Mouse (Mus musculus) cerebral cortex, adult 2 months (tissue): Measurements from ENCODE around the gene Slc9a4.

Experiments
- WGBS: fragments of 180-500 bp; shearing (Covaris S2); methylation state at CpG from one replicate; pipeline ENCODE4 v1.1.7; 2018; 5-methylcytosine and 5-hydroxymethylcytosine counted together

Gene Slc9a4

DNA sequence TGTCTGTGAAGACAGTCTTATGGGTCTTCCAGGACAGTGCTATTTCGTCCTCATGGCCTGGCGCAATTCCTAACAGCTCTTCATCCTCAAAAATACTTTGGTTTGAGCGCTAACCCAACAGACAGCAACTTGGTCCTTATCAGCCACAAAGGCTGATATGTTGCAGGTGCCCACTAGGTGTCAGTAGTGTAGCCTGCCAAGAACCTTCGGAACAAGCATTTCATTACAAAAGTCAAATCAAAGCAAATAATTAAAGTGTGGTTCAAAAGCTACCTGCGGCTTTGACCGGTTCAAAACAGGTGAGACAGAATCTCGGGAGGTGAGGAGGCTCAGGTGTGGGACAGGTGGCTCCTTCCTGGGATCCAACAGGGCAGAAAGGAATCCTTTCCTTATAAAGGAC lies at the start of gene Slc9a4:
TSS of gene Slc9a4 (plus strand) at position 298 of the 400 bp plus-strand sequence.
- WGBS: 9% methylated on average over 7 of the region's 7 CpGs

GRCm38 (mm10) chr1:40537577-40537976 lies 42.3 kb upstream of the Slc9a4 start:
- WGBS: 63% methylated on average over 5 of the region's 5 CpGs

- WGBS: 0% methylated on average over 2 of the region's 2 CpGs
These were observed 35.2 kb upstream of the Slc9a4 start for GRCm38 (mm10) chr1:40544650-40545049.

DNA sequence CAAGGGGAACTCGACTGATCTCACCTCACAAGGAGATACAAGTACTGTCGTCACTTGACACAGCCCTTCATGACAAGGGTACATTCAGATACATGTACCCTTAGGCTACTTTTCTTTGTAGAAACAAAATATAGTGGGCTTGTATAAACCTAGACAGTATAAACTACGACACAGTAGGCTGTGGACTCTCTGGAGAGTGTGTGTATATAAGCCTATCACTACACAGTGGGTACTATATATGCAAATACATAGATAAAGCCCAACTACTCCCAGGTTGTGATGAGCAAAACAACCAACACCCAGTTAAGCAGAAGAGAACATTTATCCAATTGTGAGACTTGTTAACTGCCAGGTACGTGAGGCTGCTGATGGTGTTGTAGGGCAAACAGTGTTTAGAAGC lies 33.2 kb upstream of the Slc9a4 start:
- WGBS: 90% methylated on average over 4 of the region's 4 CpGs

GRCm38 (mm10) chr1:40547064-40547572 lies 32.8 kb upstream of the Slc9a4 start:
- 70% methylated on average over 11 of the region's 11 CpGs for WGBS

- WGBS: 62% methylated on average over 10 of the region's 10 CpGs
These were observed 32.1 kb upstream of the Slc9a4 start for GRCm38 (mm10) chr1:40547762-40548161.

- 79% methylated on average over 4 of the region's 4 CpGs for WGBS
These were observed 10.5 kb upstream of the Slc9a4 start for GRCm38 (mm10) chr1:40569374-40569773.

DNA sequence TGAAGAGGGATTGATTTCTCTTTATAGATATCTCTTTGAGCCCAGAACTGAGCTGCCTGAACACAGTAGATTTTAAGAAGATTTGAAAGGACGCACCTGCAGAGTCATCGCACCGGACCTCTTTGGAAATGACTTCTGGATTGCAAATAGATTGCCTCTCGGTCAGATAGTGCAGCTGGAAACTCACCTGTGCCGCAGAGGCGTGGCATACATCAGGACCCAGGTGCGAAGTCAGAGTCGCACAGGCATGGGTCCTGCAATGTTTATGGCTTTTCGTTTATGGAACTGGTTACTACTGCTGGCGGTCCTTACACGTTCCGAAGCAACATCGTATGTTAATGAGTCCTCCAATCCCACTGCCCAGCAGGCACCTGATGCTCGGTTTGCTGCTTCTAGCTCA lies 388 bp downstream of the Slc9a4 start:
- 61% methylated on average over 14 of the region's 14 CpGs for WGBS

DNA sequence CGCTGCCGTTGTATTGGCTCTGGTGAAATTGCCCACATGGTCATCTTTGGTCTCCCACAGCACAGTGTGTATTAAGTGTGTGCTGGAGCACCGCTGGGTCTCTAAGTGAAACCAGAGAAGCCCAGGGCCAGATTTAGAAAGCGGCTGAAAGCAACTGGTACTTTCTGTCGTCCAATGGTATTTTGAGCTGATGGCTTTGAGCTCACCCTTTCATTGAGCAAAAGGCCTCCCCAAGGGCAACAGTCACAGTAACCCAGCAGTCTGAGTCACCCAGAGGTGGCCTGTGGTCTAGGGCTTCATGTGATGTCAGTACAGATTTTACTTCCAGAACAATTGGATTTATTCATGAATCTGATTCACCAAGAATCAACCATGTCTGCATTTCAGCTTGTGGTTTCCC lies 6.9 kb downstream of the Slc9a4 start:
- WGBS: 90% methylated on average over 5 of the region's 5 CpGs

- WGBS: 93% methylated on average over 4 of the region's 4 CpGs
These were observed 11.1 kb downstream of the Slc9a4 start for GRCm38 (mm10) chr1:40590931-40591330.

GRCm38 (mm10) chr1:40597822-40598221 lies 17.9 kb downstream of the Slc9a4 start:
- WGBS: 77% methylated on average over 5 of the region's 5 CpGs

- 60% methylated on average over 9 of the region's 9 CpGs for WGBS
These were observed 19.8 kb downstream of the Slc9a4 start for GRCm38 (mm10) chr1:40599661-40600060.

DNA sequence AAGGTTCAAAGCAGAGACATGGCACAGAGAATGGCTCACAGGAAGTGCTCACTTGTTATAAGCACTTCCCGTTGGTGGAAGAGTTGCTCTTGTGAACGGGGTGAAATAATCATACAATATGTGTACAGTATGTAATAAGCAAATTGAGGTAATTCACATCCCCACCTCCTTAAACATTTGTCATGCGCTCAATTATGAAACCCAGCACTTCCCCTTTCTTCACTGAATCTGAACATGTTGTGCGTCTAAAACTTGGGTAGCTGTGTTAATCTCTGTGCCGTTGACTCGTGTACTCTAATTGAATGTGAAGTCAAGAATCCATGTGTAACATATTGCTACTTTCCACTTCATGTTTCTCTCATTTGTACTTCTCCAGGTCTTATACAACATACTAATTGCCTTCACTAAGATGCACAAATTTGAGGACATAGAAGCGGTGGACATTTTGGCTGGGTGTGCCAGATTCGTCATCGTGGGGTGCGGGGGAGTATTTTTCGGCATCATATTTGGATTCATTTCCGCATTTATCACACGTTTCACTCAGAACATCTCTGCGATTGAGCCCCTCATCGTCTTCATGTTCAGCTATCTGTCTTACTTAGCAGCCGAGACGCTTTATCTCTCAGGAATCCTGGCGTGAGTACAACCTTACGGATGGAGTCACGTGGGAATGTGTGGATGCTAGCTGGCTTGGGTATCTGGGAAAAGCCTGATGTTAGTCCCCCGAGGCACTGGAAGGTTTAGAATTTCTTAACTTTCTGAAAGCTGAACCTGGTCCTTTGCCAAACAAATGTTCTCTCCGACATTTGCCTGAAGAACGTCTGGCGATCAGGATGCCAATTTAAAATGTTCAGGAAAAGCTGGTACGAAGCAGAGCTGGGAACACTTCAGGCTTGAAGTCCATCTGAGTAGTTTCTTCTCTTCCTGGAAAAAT lies 20.8 kb downstream of the Slc9a4 start:
- 44% methylated on average over 25 of the region's 25 CpGs for WGBS

- WGBS: 85% methylated on average over 3 of the region's 3 CpGs
These were observed 21.6 kb downstream of the Slc9a4 start for GRCm38 (mm10) chr1:40601461-40601860.

DNA sequence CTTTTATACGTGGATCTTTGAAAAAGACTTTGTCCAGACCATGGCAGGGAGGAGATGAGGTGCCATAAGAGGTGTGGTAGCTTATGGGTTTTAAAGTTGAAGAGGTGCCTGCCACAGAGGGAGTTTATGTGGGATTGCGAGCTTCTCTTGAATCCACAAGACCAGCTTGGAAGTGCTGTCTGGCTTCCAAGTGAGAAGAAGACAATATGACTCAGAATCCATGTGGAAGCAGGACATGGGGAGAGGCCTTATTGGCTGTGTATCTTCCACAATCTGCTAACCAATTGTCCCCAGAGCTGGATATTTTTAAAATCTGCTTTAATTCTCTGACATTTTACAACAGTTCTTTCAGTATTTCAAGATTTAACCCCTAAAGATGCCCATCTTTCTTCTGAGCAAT lies 33.3 kb downstream of the Slc9a4 start:
- WGBS: 76% methylated on average over 2 of the region's 2 CpGs

GRCm38 (mm10) chr1:40619093-40619492 lies 39.2 kb downstream of the Slc9a4 start:
- 77% methylated on average over 5 of the region's 5 CpGs for WGBS

DNA sequence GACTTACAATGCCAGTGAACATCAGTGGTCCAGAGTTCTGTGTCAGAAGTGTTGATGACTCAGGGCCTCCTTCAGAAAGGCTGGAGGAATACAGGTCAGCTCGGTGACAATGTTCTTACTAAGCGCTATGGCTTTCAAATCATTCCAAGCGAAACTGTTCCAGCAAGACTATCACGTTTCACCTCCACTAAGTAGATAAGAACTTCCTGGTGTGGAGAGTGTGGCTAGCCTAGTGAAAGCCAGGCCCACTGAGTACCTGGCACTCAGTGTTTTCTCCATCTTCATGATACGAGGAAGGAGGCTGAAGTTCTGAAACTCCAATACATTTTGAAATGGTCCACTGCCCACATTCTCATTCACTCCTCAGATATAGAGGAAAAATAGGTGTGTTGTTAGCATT lies 40.0 kb downstream of the Slc9a4 start:
- WGBS: 84% methylated on average over 5 of the region's 5 CpGs

- WGBS: 83% methylated on average over 3 of the region's 3 CpGs
These were observed 45.1 kb downstream of the Slc9a4 start for GRCm38 (mm10) chr1:40624954-40625353.

- WGBS: 88% methylated on average over 3 of the region's 3 CpGs
These were observed 48.6 kb downstream of the Slc9a4 start for GRCm38 (mm10) chr1:40628443-40628842.

- 65% methylated on average over 2 of the region's 2 CpGs for WGBS
These were observed 52.7 kb downstream of the Slc9a4 start for GRCm38 (mm10) chr1:40632407-40633062.

- WGBS: 63% methylated on average over 4 of the region's 4 CpGs
These were observed 54.7 kb downstream of the Slc9a4 start for GRCm38 (mm10) chr1:40634608-40635007.

DNA sequence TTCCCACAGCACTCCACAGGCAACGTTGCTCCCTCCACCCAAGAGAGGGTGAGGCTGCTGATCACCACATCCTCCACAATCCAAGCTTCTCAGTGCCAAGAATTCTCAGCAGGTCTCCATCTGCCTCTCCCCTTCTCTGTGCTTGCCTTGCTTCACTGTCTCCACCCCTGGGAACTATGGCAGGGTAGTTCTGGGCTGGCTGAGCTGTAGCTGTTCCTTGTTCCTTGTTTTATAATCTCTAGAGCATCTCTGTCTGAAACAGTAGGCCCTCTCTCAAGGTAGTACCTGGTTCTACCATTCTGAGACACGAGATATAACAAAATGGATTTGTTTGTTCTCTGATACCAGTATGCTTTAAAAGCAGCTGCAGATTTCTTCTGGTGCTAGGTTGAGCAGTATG lies 68.4 kb downstream of the Slc9a4 start:
- WGBS: 67% methylated on average over 2 of the region's 2 CpGs
